Mouse (Mus musculus) stomach, postnatal 0 days (tissue): ENCODE data around the gene Grwd1. TPM values are rescaled to one million over a fixed set of nuclear protein-coding genes. Genes with fewer than 3 reads are reported as not detected.
"Not testable (repeated sequence)": the region's sequence is repeated elsewhere in the genome, so short reads cannot be mapped to it uniquely, and the experiment has no call there.

Experiments
- ATAC-seq: fragments of 200-750 bp; cut with Nextera tagmentation; 2 replicates; pipeline ENCODE4 v1.8.0; 2017; ENCODE audit not compliant: low FRiP score, low TSS enrichment
- DNase-seq: peaks from one replicate; pipeline ENCODE4 v3.0.0-alpha.2; 2016; ENCODE audit warnings: low spot score
- H3K27ac ChIP-seq: fragments of 300-500 bp; sonication (generic); replicated peaks from 2 replicates; pipeline ENCODE4 v1.5.1; 2014; ENCODE audit warnings: mild to moderate bottlenecking, control low read depth
- H3K27me3 ChIP-seq: fragments of 300-500 bp; sonication (generic); 2 replicates; pipeline ENCODE4 v1.6.1; 2014; ENCODE audit warnings: low read length; ENCODE audit not compliant: control insufficient read depth, insufficient read depth
- H3K36me3 ChIP-seq: fragments of 300-500 bp; sonication (generic); 2 replicates; pipeline ENCODE4 v1.6.1; 2014; ENCODE audit warnings: low read length, mixed read lengths; ENCODE audit not compliant: control insufficient read depth, insufficient read depth
- H3K4me1 ChIP-seq: fragments of 300-500 bp; sonication (generic); replicated peaks from 2 replicates; pipeline ENCODE4 v1.6.1; 2014; ENCODE audit warnings: antibody characterized with exemption; ENCODE audit not compliant: control insufficient read depth, insufficient read depth
- H3K4me2 ChIP-seq: fragments of 300-500 bp; sonication (generic); replicated peaks from 2 replicates; pipeline ENCODE4 v1.6.1; 2014; ENCODE audit warnings: low read depth, mild to moderate bottlenecking, control low read depth, moderate library complexity
- H3K4me3 ChIP-seq: fragments of 300-500 bp; sonication (generic); 2 replicates; pipeline ENCODE4 v1.5.1; 2014; ENCODE audit warnings: low read depth, low read length, control low read depth
- H3K9ac ChIP-seq: fragments of 300-500 bp; sonication (generic); 2 replicates; pipeline ENCODE4 v1.6.1; 2014; ENCODE audit warnings: mild to moderate bottlenecking, low read length, control low read depth, mixed read lengths
- H3K9me3 ChIP-seq: fragments of 300-500 bp; sonication (generic); 2 replicates; pipeline ENCODE4 v1.6.1; 2016; ENCODE audit warnings: low read length; ENCODE audit not compliant: control insufficient read depth
- CTCF ChIP-seq: IDR thresholded peaks from 2 replicates; pipeline ENCODE4 v1.5.1; 2016; ENCODE audit warnings: antibody characterized with exemption, low read depth, mild to moderate bottlenecking, moderate library complexity
- EP300 ChIP-seq: optimal IDR thresholded peaks from 2 replicates; pipeline ENCODE3; 2016; ENCODE audit warnings: antibody characterized with exemption
- WGBS: fragments of 180-500 bp; shearing (Covaris S2); extraction: QIAGEN DNeasy Blood & Tissue Kit; methylation state at CpG from one replicate; pipeline ENCODE4 v1.1.7; 2014; 5-methylcytosine and 5-hydroxymethylcytosine counted together
- polyA plus RNA-seq: library from polyadenylated mRNA; unstranded; fragments of >200 nt; fragmentation: Nextera tagmentation; extraction: Ambion mirVana; gene quantifications from 2 replicates; pipeline ENCODE4 v1.2.1, GENCODE M21; 2015

The Grwd1 gene
- polyA plus RNA-seq = 25.6 and 25.7 TPM in 2 replicates

DNA sequence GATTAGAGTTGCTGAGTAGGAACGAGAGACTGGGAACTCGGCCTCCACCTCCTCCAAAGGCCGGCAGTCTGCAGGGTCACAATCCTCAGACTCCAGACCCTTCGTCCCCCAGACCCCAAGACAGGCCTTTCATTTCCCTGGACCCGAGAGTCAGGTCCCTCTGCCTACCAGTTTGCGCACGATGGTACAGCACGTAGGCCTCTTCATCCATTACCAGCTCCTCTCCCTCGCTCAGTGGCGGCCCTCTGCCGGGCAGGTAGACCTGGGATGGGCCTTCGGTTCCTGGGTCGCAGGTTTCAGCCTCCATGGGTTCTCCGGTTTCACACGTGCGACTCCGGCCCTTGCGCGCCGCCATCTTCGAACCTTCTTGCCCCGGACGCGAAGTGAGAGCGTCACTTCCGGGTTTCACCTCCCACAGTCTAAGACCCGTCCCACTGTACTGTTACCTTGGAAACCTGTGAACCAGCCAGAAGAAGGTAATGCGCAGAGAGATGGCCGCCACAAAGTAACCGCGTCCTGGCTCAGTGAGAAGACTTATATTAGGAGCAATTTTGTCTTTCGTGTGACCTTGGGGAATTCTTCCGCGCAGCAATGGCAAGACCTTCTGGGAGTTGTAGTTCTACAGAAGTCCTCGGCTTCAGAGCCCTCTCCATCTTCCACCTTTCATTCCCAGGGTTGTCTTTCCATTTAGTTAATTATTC, at the start of gene Grwd1:
Gene Grwd1 (minus strand): TSS at position 518 of the 701 bp plus-strand sequence.
- TF ChIP-seq EP300 (no peak), CTCF (peak; percentile 17; the same call in 1 of the 2 replicates)
- under 1% methylated on average over 35 of the region's 35 CpGs for WGBS
- Histone ChIP-seq H3K4me3 (peak within 1 kb of the TSS; percentile 85), H3K4me2 (peak within 1 kb of the TSS; percentile 83), H3K36me3 (peaks cover 19% of the 10 kb centered on the region), H3K4me1 (peaks cover 5% of the 10 kb centered on the region), H3K9ac (peak within 1 kb of the TSS; percentile 75), H3K27me3 (peaks cover 9% of the 10 kb centered on the region), H3K9me3 (no peaks in the 10 kb centered on the region), H3K27ac (0 out of 2 replicates have a peak within 1 kb of the TSS, but pooled peaks have one; percentile 26)
- DNase-seq = peak; percentile 89
- ATAC-seq = peak; percentile 89

DNA sequence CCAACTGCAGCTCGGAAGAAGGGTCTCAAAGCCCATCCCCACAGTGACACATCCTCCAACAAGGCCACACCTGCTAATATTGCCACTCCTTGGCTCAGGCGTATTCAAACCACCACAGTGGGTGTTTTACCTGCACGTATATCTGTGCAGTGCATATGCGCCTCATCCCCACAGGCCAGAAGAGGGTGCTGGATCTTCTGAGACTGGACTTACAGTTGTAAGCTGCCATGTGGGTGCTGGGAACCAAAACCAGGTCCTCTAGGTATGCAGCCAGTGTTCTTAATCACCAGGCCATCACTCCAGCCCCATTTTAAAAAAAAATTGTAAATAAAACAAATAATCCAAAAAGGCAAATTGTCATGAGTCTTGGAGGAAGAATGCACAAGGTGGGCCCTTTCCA, 49.8 kb upstream of the Grwd1 start:
- Histone ChIP-seq H3K9me3 (no peaks in the 10 kb centered on the region), H3K9ac (no peak overlapping the region), H3K4me2 (no peak overlapping the region), H3K4me1 (no peaks in the 10 kb centered on the region; the same call in 1 of the 2 replicates), H3K27ac (no peak overlapping the region), H3K36me3 (peaks cover 63% of the 10 kb centered on the region), H3K27me3 (no peaks in the 10 kb centered on the region), H3K4me3 (no peak overlapping the region)
- DNase-seq (no peak), ATAC-seq (no peak)
- 98% methylated on average over 4 of the region's 4 CpGs for WGBS
- TF ChIP-seq EP300 (no peak), CTCF (no peak)

DNA sequence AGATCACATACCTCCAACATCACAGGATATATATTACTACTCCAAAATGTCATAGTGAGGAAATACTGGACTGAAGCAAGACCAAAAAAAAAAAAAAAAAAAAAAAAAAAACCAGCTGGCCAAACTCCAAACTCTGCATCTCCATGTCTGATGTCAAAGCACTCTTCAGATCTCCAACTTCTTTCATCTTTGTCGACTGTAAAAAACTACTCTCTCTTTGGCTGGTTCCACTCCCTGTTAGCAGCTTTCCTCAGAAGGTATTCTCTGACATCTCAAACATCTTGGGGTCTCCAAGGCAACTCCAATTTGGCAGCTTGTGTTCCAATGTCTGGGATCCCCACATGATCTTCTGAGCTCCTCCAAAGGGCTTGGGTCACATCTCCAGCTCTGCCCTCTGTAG, 47.5 kb upstream of the Grwd1 start, which contains the start of gene Grin2d:
Gene Grin2d (minus strand): TSS at position 101 of the 400 bp plus-strand sequence.
- H3K9ac ChIP-seq, H3K4me1 ChIP-seq, H3K27ac ChIP-seq, ATAC-seq, H3K4me3 ChIP-seq, H3K9me3 ChIP-seq, H3K27me3 ChIP-seq, H3K4me2 ChIP-seq, DNase-seq: not testable (repeated sequence)
- H3K36me3 ChIP-seq = peaks cover 59% of the 10 kb centered on the region
- 84% methylated on average over 1 of the region's 1 CpGs for WGBS

DNA sequence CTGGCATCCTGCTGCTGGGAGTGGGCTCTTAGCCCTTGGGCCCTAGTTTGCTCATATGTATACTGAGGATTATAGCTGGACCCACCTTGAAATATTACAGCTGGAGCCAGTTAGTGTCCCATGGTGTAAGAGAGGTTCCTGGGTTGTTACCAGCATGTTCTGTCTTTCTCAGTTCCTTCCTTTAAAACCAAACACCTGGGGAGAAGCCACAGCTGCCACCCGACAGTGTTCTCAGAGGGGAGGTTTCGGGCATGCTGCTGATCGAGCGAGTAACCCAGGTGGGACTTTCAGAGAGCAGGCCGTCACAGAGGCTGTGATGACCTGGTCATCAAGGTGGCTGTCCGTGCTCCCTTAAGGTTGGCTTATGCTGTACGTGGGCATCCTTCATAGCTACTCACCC, 46.2 kb upstream of the Grwd1 start:
- H3K36me3 ChIP-seq = peaks cover 48% of the 10 kb centered on the region
- no peak overlapping the region for H3K4me2 ChIP-seq
- no peaks in the 10 kb centered on the region for H3K9me3 ChIP-seq
- no peaks in the 10 kb centered on the region for H3K27me3 ChIP-seq
- ATAC-seq (no peak), DNase-seq (no peak)
- H3K4me3 ChIP-seq = no peak overlapping the region
- no peak overlapping the region for H3K27ac ChIP-seq
- 95% methylated on average over 7 of the region's 7 CpGs for WGBS
- TF ChIP-seq CTCF = no peak
- TF ChIP-seq EP300 = no peak
- H3K4me1 ChIP-seq = peaks cover 3% of the 10 kb centered on the region
- no peak overlapping the region for H3K9ac ChIP-seq

DNA sequence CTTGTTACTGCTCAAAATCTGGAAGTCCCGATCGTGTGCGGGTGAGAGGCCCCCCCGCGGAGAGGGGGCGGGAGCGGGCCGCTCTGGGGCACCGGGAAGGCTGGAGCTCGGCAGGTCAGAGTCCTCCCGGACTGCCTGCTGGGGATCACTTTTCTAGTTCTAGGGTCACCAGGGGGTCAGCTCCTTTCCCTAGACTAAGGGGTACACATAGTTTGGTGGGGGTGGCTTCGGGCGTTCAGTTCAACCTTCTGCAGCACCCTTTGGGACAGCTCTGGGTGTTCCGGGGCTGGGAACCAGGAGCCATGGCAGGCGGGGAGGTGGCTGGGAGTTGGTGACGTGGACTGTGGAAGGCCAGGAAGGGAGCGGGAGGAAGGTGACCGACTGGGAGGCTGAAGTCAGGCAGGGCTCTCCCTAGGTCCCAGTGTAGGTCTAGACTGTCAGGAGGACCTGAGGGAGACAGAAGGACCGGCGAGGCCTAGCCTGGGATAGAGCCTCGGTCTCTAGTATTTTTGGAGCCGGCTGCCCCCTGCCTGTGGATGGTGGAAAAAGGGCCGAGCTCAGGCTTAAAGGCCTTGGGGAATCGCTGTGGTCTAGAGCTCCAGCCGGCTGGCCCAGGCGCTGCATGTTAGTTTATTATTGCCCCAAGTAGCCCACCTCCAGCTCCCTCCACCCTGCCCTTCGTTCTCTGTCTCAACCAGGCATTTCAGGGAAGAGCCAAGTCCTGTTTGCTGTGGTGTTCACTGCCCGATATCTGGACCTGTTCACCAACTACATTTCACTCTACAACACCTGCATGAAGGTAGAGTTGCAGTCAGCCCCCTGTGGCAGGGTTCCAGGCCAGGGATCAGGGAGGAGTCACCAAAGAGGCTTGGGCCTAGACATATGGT, 42.6 kb upstream of the Grwd1 start:
- H3K4me1 ChIP-seq = peaks cover 3% of the 10 kb centered on the region
- peak overlapping the region; percentile 85 for H3K4me2 ChIP-seq
- peaks cover 26% of the 10 kb centered on the region for H3K36me3 ChIP-seq
- 2% methylated on average over 28 of the region's 28 CpGs for WGBS
- no peaks in the 10 kb centered on the region for H3K9me3 ChIP-seq
- peak overlapping the region; percentile 89 for H3K4me3 ChIP-seq
- DNase-seq (peak; percentile 73), ATAC-seq (peak; percentile 74)
- TF ChIP-seq CTCF (peak; percentile 57), EP300 (no peak)
- H3K27me3 ChIP-seq = peaks cover 3% of the 10 kb centered on the region; the same call in 1 of the 2 replicates
- peak overlapping the region; percentile 97 for H3K9ac ChIP-seq
- H3K27ac ChIP-seq = peak overlapping the region; percentile 97
